Mouse (Mus musculus) embryonic facial prominence, embryonic 10.5 days (tissue): ENCODE measurements around the gene Rbms3. TPM values are rescaled to one million over a fixed set of nuclear protein-coding genes. Genes with fewer than 3 reads are reported as not detected.
A peak's percentile ranks its signal among the peaks of the same experiment; 100 is the strongest.

ENCODE experiments used
- DNase-seq: peaks from one replicate; pipeline ENCODE4 v3.0.0-alpha.2; 2017; ENCODE audit warnings: low spot score
- H3K27ac ChIP-seq: fragments of 300-500 bp; sonication (generic); replicated peaks from 2 replicates; pipeline ENCODE4 v1.5.1; 2016; ENCODE audit warnings: mild to moderate bottlenecking
- H3K27me3 ChIP-seq: fragments of 300-500 bp; sonication (generic); replicated peaks from 2 replicates; pipeline ENCODE4 v1.6.1; 2016; ENCODE audit warnings: low read depth, mild to moderate bottlenecking; ENCODE audit not compliant: poor library complexity, severe bottlenecking
- H3K36me3 ChIP-seq: fragments of 300-500 bp; sonication (generic); replicated peaks from 2 replicates; pipeline ENCODE4 v1.6.1; 2016; ENCODE audit warnings: mild to moderate bottlenecking, moderate library complexity
- H3K4me1 ChIP-seq: fragments of 300-500 bp; sonication (generic); 2 replicates; pipeline ENCODE4 v1.6.1; 2016
- H3K4me3 ChIP-seq: fragments of 300-500 bp; sonication (generic); 2 replicates; pipeline ENCODE4 v1.5.1; 2016; ENCODE audit warnings: mild to moderate bottlenecking, moderate library complexity
- H3K9me3 ChIP-seq: fragments of 300-500 bp; sonication (generic); 2 replicates; pipeline ENCODE4 v1.6.1; 2016; ENCODE audit warnings: mild to moderate bottlenecking
- WGBS: fragments of 180-500 bp; shearing (Covaris S2); methylation state at CpG from one replicate; pipeline ENCODE4 v1.1.7; 2016; 5-methylcytosine and 5-hydroxymethylcytosine counted together
- polyA plus RNA-seq: library from polyadenylated mRNA; unstranded; fragments of >200 nt; fragmentation: Nextera tagmentation; extraction: Ambion mirVana; gene quantifications from 2 replicates; pipeline ENCODE4 v1.2.1, GENCODE M21; 2016

The Rbms3 gene
- polyA plus RNA-seq, 1 experiment from 2014 or later, result 29.9 TPM

DNA sequence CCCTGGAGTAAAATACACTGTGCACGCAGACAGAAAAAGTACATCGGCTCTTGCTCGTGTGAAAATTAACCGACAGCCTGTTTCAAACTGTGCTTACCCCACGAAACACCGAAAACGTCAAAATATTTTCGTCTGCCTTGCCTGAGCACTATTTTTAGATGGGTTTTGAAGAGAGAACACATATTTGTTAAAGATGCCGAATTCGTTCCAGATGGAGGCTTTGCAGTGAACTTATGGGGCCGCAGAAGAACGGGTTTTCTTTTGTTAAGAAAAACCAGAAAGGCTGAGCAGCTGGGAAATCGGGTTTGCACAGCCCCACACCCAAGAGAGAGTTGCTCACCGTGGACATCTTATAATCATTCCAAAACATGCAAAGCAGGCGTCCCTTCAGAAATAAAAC lies 437.6 kb downstream of the Rbms3 start:
- H3K9me3 ChIP-seq, result no peaks in the 10 kb centered on the region
- no peak overlapping the region for H3K4me3 ChIP-seq
- 58% methylated on average over 15 of the region's 15 CpGs for WGBS
- no peak for DNase-seq
- H3K27me3 ChIP-seq, result no peaks in the 10 kb centered on the region
- H3K36me3 ChIP-seq, result peaks cover 7% of the 10 kb centered on the region; the same call in 1 of the 2 replicates
- peaks cover 12% of the 10 kb centered on the region for H3K4me1 ChIP-seq
- peak overlapping the region; percentile 82 for H3K27ac ChIP-seq

DNA sequence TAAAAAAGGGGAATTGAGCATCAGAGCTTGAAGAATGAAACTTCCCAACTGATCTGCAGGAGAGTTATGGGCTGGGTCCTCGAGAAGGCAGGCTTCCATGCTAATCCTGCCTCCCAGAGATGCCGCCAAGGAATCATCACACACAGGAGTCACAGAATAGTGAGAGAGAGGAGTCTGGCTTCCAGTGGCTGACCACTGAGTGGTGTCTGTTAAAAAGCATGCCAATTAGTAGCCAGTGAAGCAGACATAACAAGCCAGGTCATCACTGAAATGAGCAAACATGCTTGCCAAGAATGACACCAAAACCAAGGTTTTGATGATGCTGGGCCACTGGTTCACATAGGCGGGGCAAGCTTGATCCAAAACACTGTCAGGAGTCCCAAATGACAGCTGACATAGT lies 441.3 kb downstream of the Rbms3 start:
- H3K27me3 ChIP-seq, result no peaks in the 10 kb centered on the region
- DNase-seq, result no peak
- no peak overlapping the region for H3K4me3 ChIP-seq
- peaks cover 7% of the 10 kb centered on the region; the same call in 1 of the 2 replicates for H3K36me3 ChIP-seq
- H3K9me3 ChIP-seq, result no peaks in the 10 kb centered on the region
- peaks cover 12% of the 10 kb centered on the region for H3K4me1 ChIP-seq
- 77% methylated on average over 3 of the region's 3 CpGs for WGBS
- H3K27ac ChIP-seq, result no peak overlapping the region

GRCm38 (mm10) chr9:117187116-117188034 lies 442.3 kb downstream of the Rbms3 start:
- Histone ChIP-seq H3K4me1 (peaks cover 4% of the 10 kb centered on the region), H3K36me3 (peaks cover 7% of the 10 kb centered on the region; the same call in 1 of the 2 replicates), H3K4me3 (no peak overlapping the region), H3K27me3 (no peaks in the 10 kb centered on the region), H3K27ac (no peak overlapping the region), H3K9me3 (no peaks in the 10 kb centered on the region)
- 94% methylated on average over 15 of the region's 15 CpGs for WGBS
- DNase-seq, result no peak

GRCm38 (mm10) chr9:117180658-117181057 lies 449.1 kb downstream of the Rbms3 start:
- no peaks in the 10 kb centered on the region for H3K9me3 ChIP-seq
- no peak overlapping the region for H3K27ac ChIP-seq
- peaks cover 36% of the 10 kb centered on the region for H3K4me1 ChIP-seq
- no peaks in the 10 kb centered on the region for H3K27me3 ChIP-seq
- 54% methylated on average over 7 of the region's 7 CpGs for WGBS
- no peak overlapping the region for H3K4me3 ChIP-seq
- H3K36me3 ChIP-seq, result no peaks in the 10 kb centered on the region
- no peak for DNase-seq

- WGBS, result 91% methylated on average over 4 of the region's 4 CpGs
- Histone ChIP-seq H3K27ac (no peak overlapping the region), H3K9me3 (no peaks in the 10 kb centered on the region), H3K4me3 (no peak overlapping the region), H3K36me3 (no peaks in the 10 kb centered on the region), H3K4me1 (peaks cover 48% of the 10 kb centered on the region), H3K27me3 (no peaks in the 10 kb centered on the region)
- DNase-seq, result no peak
Observed at GRCm38 (mm10) chr9:117178366-117178765, 451.3 kb downstream of the Rbms3 start.

DNA sequence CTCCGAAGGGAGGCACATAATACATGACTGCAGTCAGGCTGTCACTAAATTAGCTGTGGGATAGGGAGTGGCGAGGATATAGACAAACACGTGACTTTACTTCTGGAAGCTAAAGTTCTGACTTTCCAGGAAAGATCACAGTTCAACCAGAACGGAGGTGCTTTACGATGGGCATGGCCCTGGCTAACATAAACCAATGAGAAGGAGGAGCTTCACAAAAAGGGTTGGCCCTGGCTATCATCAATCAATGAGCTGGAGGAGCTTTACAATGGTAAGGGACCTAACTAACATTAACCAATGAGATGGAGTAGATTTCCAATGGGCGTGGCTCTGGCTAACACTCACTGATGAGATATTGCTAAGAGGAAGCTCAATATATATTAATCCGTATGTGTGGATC lies 457.2 kb downstream of the Rbms3 start:
- Histone ChIP-seq H3K4me3 (no peak overlapping the region), H3K4me1 (peaks cover 24% of the 10 kb centered on the region), H3K27me3 (no peaks in the 10 kb centered on the region), H3K9me3 (0 out of 2 replicates have a peak, but pooled peaks cover 5% of the 10 kb centered on the region), H3K27ac (no peak overlapping the region), H3K36me3 (no peaks in the 10 kb centered on the region)
- no peak for DNase-seq
- WGBS, result 86% methylated on average over 7 of the region's 7 CpGs

GRCm38 (mm10) chr9:117169196-117169595 lies 460.5 kb downstream of the Rbms3 start:
- no peak for DNase-seq
- Histone ChIP-seq H3K4me1 (peaks cover 17% of the 10 kb centered on the region), H3K36me3 (no peaks in the 10 kb centered on the region), H3K9me3 (0 out of 2 replicates have a peak, but pooled peaks cover 5% of the 10 kb centered on the region), H3K27ac (no peak overlapping the region), H3K27me3 (no peaks in the 10 kb centered on the region), H3K4me3 (no peak overlapping the region)
- 93% methylated on average over 5 of the region's 5 CpGs for WGBS

GRCm38 (mm10) chr9:117163143-117163542 lies 466.6 kb downstream of the Rbms3 start:
- WGBS, result 25% methylated on average over 6 of the region's 6 CpGs
- no peaks in the 10 kb centered on the region for H3K9me3 ChIP-seq
- peaks cover 26% of the 10 kb centered on the region for H3K4me1 ChIP-seq
- no peaks in the 10 kb centered on the region for H3K36me3 ChIP-seq
- peak overlapping the region; percentile 52 for H3K27ac ChIP-seq
- peak; percentile 45 for DNase-seq
- H3K4me3 ChIP-seq, result no peak overlapping the region
- H3K27me3 ChIP-seq, result no peaks in the 10 kb centered on the region

GRCm38 (mm10) chr9:117161150-117161549 lies 468.6 kb downstream of the Rbms3 start:
- H3K27ac ChIP-seq, result no peak overlapping the region
- no peaks in the 10 kb centered on the region; the same call in 1 of the 2 replicates for H3K36me3 ChIP-seq
- DNase-seq, result no peak
- H3K27me3 ChIP-seq, result no peaks in the 10 kb centered on the region
- H3K4me1 ChIP-seq, result peaks cover 24% of the 10 kb centered on the region
- WGBS, result 86% methylated on average over 6 of the region's 6 CpGs
- no peaks in the 10 kb centered on the region for H3K9me3 ChIP-seq
- no peak overlapping the region for H3K4me3 ChIP-seq

- Histone ChIP-seq H3K36me3 (no peaks in the 10 kb centered on the region; the same call in 1 of the 2 replicates), H3K4me3 (no peak overlapping the region), H3K27ac (peak overlapping the region; percentile 62), H3K27me3 (no peaks in the 10 kb centered on the region), H3K4me1 (peaks cover 27% of the 10 kb centered on the region), H3K9me3 (no peaks in the 10 kb centered on the region)
- 71% methylated on average over 9 of the region's 9 CpGs for WGBS
- DNase-seq, result no peak
Observed at GRCm38 (mm10) chr9:117156330-117156905, 473.3 kb downstream of the Rbms3 start.

- H3K4me3 ChIP-seq, result no peak overlapping the region
- H3K36me3 ChIP-seq, result no peaks in the 10 kb centered on the region; the same call in 1 of the 2 replicates
- no peak for DNase-seq
- no peaks in the 10 kb centered on the region for H3K9me3 ChIP-seq
- H3K27me3 ChIP-seq, result no peaks in the 10 kb centered on the region
- peak overlapping the region; percentile 76; the same call in 1 of the 2 replicates for H3K27ac ChIP-seq
- H3K4me1 ChIP-seq, result peaks cover 27% of the 10 kb centered on the region
- 94% methylated on average over 4 of the region's 4 CpGs for WGBS
Observed at GRCm38 (mm10) chr9:117154590-117154989, 475.1 kb downstream of the Rbms3 start.

DNA sequence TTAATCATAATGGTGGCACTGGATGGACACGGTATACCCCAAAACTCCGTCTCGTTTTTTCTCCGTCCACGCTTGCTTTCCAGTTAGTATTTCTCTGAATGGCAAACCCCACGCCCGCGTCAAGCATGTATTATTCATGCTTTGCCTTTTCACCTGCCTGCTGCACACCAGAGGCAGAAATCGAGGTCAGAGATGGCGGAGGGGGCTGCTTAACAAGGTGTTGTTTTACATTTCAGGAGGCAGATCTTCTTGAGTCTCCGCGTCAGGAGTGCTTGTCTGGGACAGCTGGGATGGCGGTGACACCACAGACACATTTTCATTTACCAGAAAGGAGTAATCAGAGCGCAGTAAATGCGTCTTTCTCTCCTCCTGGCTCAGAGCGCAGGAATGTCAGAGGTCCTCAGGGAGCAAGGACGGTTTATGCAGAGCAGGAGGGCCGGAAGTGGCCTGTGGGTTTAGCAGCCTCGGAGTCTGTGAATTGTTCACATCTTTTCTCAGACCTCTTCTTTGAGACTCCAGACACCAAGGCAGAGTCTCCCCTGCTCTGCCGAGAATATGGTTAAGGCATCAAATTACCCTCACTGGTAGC lies 475.9 kb downstream of the Rbms3 start:
- peak overlapping the region; percentile 76 for H3K27ac ChIP-seq
- peak; percentile 63 for DNase-seq
- H3K27me3 ChIP-seq, result no peaks in the 10 kb centered on the region
- no peaks in the 10 kb centered on the region; the same call in 1 of the 2 replicates for H3K36me3 ChIP-seq
- peaks cover 27% of the 10 kb centered on the region for H3K4me1 ChIP-seq
- 0 out of 2 replicates have a peak overlapping the region, but pooled peaks have one; percentile 26 for H3K4me3 ChIP-seq
- 54% methylated on average over 20 of the region's 20 CpGs for WGBS
- no peaks in the 10 kb centered on the region for H3K9me3 ChIP-seq
